Mouse (Mus musculus) liver, embryonic 11.5 days (tissue): ENCODE data around the gene Brsk2. TPM values are rescaled to one million over a fixed set of nuclear protein-coding genes. Genes with fewer than 3 reads are reported as not detected.
"Not testable (repeated sequence)": the region's sequence is repeated elsewhere in the genome, so short reads cannot be mapped to it uniquely, and the experiment has no call there.

ENCODE experiments used
- ATAC-seq: fragments of 200-750 bp; cut with Nextera tagmentation; replicated peaks from 2 replicates; pipeline ENCODE4 v1.8.0; 2017; ENCODE audit warnings: moderate number of reproducible peaks, mild to moderate bottlenecking, moderate TSS enrichment, moderate library complexity; ENCODE audit not compliant: low FRiP score
- DNase-seq: peaks from one replicate; pipeline ENCODE4 v3.0.0-alpha.2; 2017; ENCODE audit warnings: low spot score
- H3K27ac ChIP-seq: fragments of 300-500 bp; sonication (generic); 2 replicates; pipeline ENCODE4 v1.5.1; 2014; ENCODE audit warnings: mild to moderate bottlenecking, low read depth, low read length, control low read depth
- H3K27me3 ChIP-seq: fragments of 300-500 bp; sonication (generic); replicated peaks from 2 replicates; pipeline ENCODE4 v1.6.1; 2014; ENCODE audit warnings: low read length, mixed read lengths; ENCODE audit not compliant: control insufficient read depth, insufficient read depth
- H3K36me3 ChIP-seq: fragments of 300-500 bp; sonication (generic); 2 replicates; pipeline ENCODE4 v1.6.1; 2014; ENCODE audit warnings: mild to moderate bottlenecking, low read length, moderate library complexity, mixed read lengths; ENCODE audit not compliant: control insufficient read depth, insufficient read depth
- H3K4me1 ChIP-seq: fragments of 300-500 bp; sonication (generic); replicated peaks from 2 replicates; pipeline ENCODE4 v1.6.1; 2014; ENCODE audit warnings: low read length, mixed read lengths; ENCODE audit not compliant: control insufficient read depth, insufficient read depth
- H3K4me2 ChIP-seq: fragments of 300-500 bp; sonication (generic); 2 replicates; pipeline ENCODE4 v1.6.1; 2014; ENCODE audit warnings: mild to moderate bottlenecking, control low read depth, moderate library complexity
- H3K4me3 ChIP-seq: fragments of 300-500 bp; sonication (generic); 2 replicates; pipeline ENCODE4 v1.5.1; 2014; ENCODE audit warnings: low read depth, low read length, control low read depth
- H3K9ac ChIP-seq: fragments of 300-500 bp; sonication (generic); 2 replicates; pipeline ENCODE4 v1.6.1; 2014; ENCODE audit warnings: low read depth, low read length, control low read depth
- H3K9me3 ChIP-seq: fragments of 300-500 bp; sonication (generic); 2 replicates; pipeline ENCODE4 v1.6.1; 2016; ENCODE audit warnings: low read length, inconsistent platforms, mixed read lengths; ENCODE audit not compliant: control insufficient read depth
- WGBS: fragments of 180-500 bp; shearing (Covaris S2); extraction: QIAGEN DNeasy Blood & Tissue Kit; methylation state at CpG from one replicate; pipeline ENCODE4 v1.1.7; 2014; 5-methylcytosine and 5-hydroxymethylcytosine counted together
- polyA plus RNA-seq: library from polyadenylated mRNA; unstranded; fragments of >200 nt; fragmentation: Nextera tagmentation; extraction: Ambion mirVana; gene quantifications from 2 replicates; pipeline ENCODE4 v1.2.1, GENCODE M21; 2014

The Brsk2 gene
- 0.34 and 0.61 TPM in 2 replicates for polyA plus RNA-seq

GRCm38 (mm10) chr7:141948906-141949798 is at the start of gene Brsk2:
Gene Brsk2 (plus strand): TSS chr7:141949751.
- peak within 1 kb of the TSS; percentile 54 for H3K4me3 ChIP-seq
- no peak within 1 kb of the TSS for H3K27ac ChIP-seq
- H3K4me1 ChIP-seq: peaks cover 4% of the 10 kb centered on the region; the same call in 1 of the 2 replicates
- H3K27me3 ChIP-seq: peaks cover 83% of the 10 kb centered on the region
- DNase-seq (peak; percentile 86), ATAC-seq (peak; percentile 90)
- no peaks in the 10 kb centered on the region for H3K36me3 ChIP-seq
- 3% methylated on average over 55 of the region's 55 CpGs for WGBS
- no peaks in the 10 kb centered on the region for H3K9me3 ChIP-seq
- H3K4me2 ChIP-seq: peak within 1 kb of the TSS; percentile 71
- 0 out of 2 replicates have a peak within 1 kb of the TSS, but pooled peaks have one; percentile 16 for H3K9ac ChIP-seq

GRCm38 (mm10) chr7:141901825-141902224 is 47.7 kb upstream of the Brsk2 start:
- H3K4me1 ChIP-seq: peaks cover 14% of the 10 kb centered on the region
- H3K9me3 ChIP-seq: no peaks in the 10 kb centered on the region
- peak overlapping the region; percentile 95 for H3K4me2 ChIP-seq
- H3K27ac ChIP-seq: peak overlapping the region; percentile 60
- DNase-seq (no peak), ATAC-seq (peak; percentile 38)
- 0 out of 2 replicates have a peak, but pooled peaks cover 3% of the 10 kb centered on the region for H3K27me3 ChIP-seq
- H3K4me3 ChIP-seq: peak overlapping the region; percentile 74
- no peaks in the 10 kb centered on the region; the same call in 1 of the 2 replicates for H3K36me3 ChIP-seq
- peak overlapping the region; percentile 76 for H3K9ac ChIP-seq
- WGBS: under 1% methylated on average over 16 of the region's 16 CpGs

- H3K4me3 ChIP-seq: peak overlapping the region; percentile 74
- peaks cover 14% of the 10 kb centered on the region for H3K4me1 ChIP-seq
- 0 out of 2 replicates have a peak, but pooled peaks cover 3% of the 10 kb centered on the region for H3K27me3 ChIP-seq
- ATAC-seq (peak; percentile 96), DNase-seq (peak; percentile 100)
- H3K36me3 ChIP-seq: no peaks in the 10 kb centered on the region
- peak overlapping the region; percentile 60 for H3K27ac ChIP-seq
- no peaks in the 10 kb centered on the region for H3K9me3 ChIP-seq
- WGBS: under 1% methylated on average over 41 of the region's 44 CpGs
- H3K9ac ChIP-seq: peak overlapping the region; percentile 76
- peak overlapping the region; percentile 95 for H3K4me2 ChIP-seq
Observed at GRCm38 (mm10) chr7:141902269-141902729, 47.3 kb upstream of the Brsk2 start.

- H3K27me3 ChIP-seq: 0 out of 2 replicates have a peak, but pooled peaks cover 3% of the 10 kb centered on the region
- no peak overlapping the region; the same call in 1 of the 2 replicates for H3K27ac ChIP-seq
- peak overlapping the region; percentile 66 for H3K4me2 ChIP-seq
- peak overlapping the region; percentile 51 for H3K9ac ChIP-seq
- WGBS: 63% methylated on average over 4 of the region's 4 CpGs
- ATAC-seq (no peak), DNase-seq (no peak)
- H3K4me1 ChIP-seq: peaks cover 14% of the 10 kb centered on the region
- peak overlapping the region; percentile 74 for H3K4me3 ChIP-seq
- H3K36me3 ChIP-seq: no peaks in the 10 kb centered on the region
- no peaks in the 10 kb centered on the region for H3K9me3 ChIP-seq
Observed at GRCm38 (mm10) chr7:141902791-141903190, 46.8 kb upstream of the Brsk2 start.

GRCm38 (mm10) chr7:141908591-141908990 is 41.0 kb upstream of the Brsk2 start:
- Histone ChIP-seq H3K9me3 (no peaks in the 10 kb centered on the region), H3K27me3 (peaks cover 11% of the 10 kb centered on the region)

GRCm38 (mm10) chr7:141911305-141911704 is 38.2 kb upstream of the Brsk2 start:
- H3K4me2 ChIP-seq: no peak overlapping the region
- DNase-seq (no peak), ATAC-seq (no peak)
- no peaks in the 10 kb centered on the region for H3K36me3 ChIP-seq
- no peaks in the 10 kb centered on the region for H3K9me3 ChIP-seq
- peaks cover 10% of the 10 kb centered on the region for H3K27me3 ChIP-seq
- H3K9ac ChIP-seq: no peak overlapping the region
- WGBS: 52% methylated on average over 3 of the region's 3 CpGs
- no peak overlapping the region for H3K27ac ChIP-seq
- no peak overlapping the region for H3K4me3 ChIP-seq
- no peaks in the 10 kb centered on the region for H3K4me1 ChIP-seq

More at GRCm38 (mm10) chr7:141908591-141908990, 41.0 kb upstream of the Brsk2 start:
- Histone ChIP-seq H3K27ac (no peak overlapping the region), H3K36me3 (no peaks in the 10 kb centered on the region), H3K4me3 (no peak overlapping the region), H3K9ac (no peak overlapping the region), H3K4me2 (no peak overlapping the region), H3K4me1 (no peaks in the 10 kb centered on the region)
- no peak for DNase-seq
- no peak for ATAC-seq
- 62% methylated on average over 6 of the region's 6 CpGs for WGBS

GRCm38 (mm10) chr7:141918407-141918806 is 31.1 kb upstream of the Brsk2 start, which contains the start of gene Tollip:
Gene Tollip (minus strand): TSS chr7:141918507.
- 0 out of 2 replicates have a peak, but pooled peaks cover 2% of the 10 kb centered on the region for H3K27me3 ChIP-seq
- WGBS: 70% methylated on average over 2 of the region's 2 CpGs
- H3K36me3 ChIP-seq: no peaks in the 10 kb centered on the region
- H3K27ac ChIP-seq: no peak within 1 kb of the TSS
- H3K4me3 ChIP-seq: no peak within 1 kb of the TSS
- ATAC-seq: no peak
- no peaks in the 10 kb centered on the region for H3K9me3 ChIP-seq
- no peak for DNase-seq
- H3K9ac ChIP-seq: no peak within 1 kb of the TSS
- H3K4me1 ChIP-seq: no peaks in the 10 kb centered on the region
- H3K4me2 ChIP-seq: no peak within 1 kb of the TSS

- DNase-seq, H3K9ac ChIP-seq, H3K4me2 ChIP-seq, H3K9me3 ChIP-seq, H3K27ac ChIP-seq, H3K36me3 ChIP-seq, ATAC-seq, H3K4me3 ChIP-seq, H3K4me1 ChIP-seq, H3K27me3 ChIP-seq: not testable (repeated sequence)
- 89% methylated on average over 17 of the region's 17 CpGs for WGBS
Observed at GRCm38 (mm10) chr7:141924121-141924520, 25.4 kb upstream of the Brsk2 start.
